Mouse (Mus musculus) midbrain, embryonic 12.5 days (tissue): Measurements from ENCODE around the gene 0610010K14Rik. TPM values are rescaled to one million over a fixed set of nuclear protein-coding genes. Genes with fewer than 3 reads are reported as not detected.

Experiments used
- ATAC-seq: fragments of 200-750 bp; cut with Nextera tagmentation; 2 replicates; pipeline ENCODE4 v1.8.0; 2017; ENCODE audit warnings: low read depth, moderate TSS enrichment, moderate library complexity; ENCODE audit not compliant: low FRiP score
- H3K27ac ChIP-seq: fragments of 300-500 bp; sonication (generic); replicated peaks from 2 replicates; pipeline ENCODE4 v1.5.1; 2016; ENCODE audit warnings: mild to moderate bottlenecking
- H3K27me3 ChIP-seq: fragments of 300-500 bp; sonication (generic); 2 replicates; pipeline ENCODE4 v1.6.1; 2016; ENCODE audit warnings: mild to moderate bottlenecking
- H3K36me3 ChIP-seq: fragments of 300-500 bp; sonication (generic); 2 replicates; pipeline ENCODE4 v1.6.1; 2016
- H3K4me1 ChIP-seq: fragments of 300-500 bp; sonication (generic); 2 replicates; pipeline ENCODE4 v1.6.1; 2016
- H3K4me2 ChIP-seq: fragments of 300-500 bp; sonication (generic); replicated peaks from 2 replicates; pipeline ENCODE4 v1.6.1; 2016; ENCODE audit warnings: mild to moderate bottlenecking, moderate library complexity
- H3K4me3 ChIP-seq: fragments of 300-500 bp; sonication (generic); 2 replicates; pipeline ENCODE4 v1.5.1; 2016; ENCODE audit warnings: mild to moderate bottlenecking
- H3K9ac ChIP-seq: fragments of 300-500 bp; sonication (generic); replicated peaks from 2 replicates; pipeline ENCODE4 v1.6.1; 2016; ENCODE audit warnings: mild to moderate bottlenecking, moderate library complexity
- H3K9me3 ChIP-seq: fragments of 300-500 bp; sonication (generic); 2 replicates; pipeline ENCODE4 v1.6.1; 2016; ENCODE audit warnings: mild to moderate bottlenecking
- WGBS: fragments of 180-500 bp; shearing (Covaris S2); methylation state at CpG from one replicate; pipeline ENCODE4 v1.1.7; 2016; 5-methylcytosine and 5-hydroxymethylcytosine counted together
- microRNA counts: library from miRNA; unstranded; fragments of <30 nt; microRNA quantifications from one replicate; lab custom pipeline; 2017
- microRNA-seq: library from miRNA; unstranded; fragments of <30 nt; microRNA quantifications from one replicate; pipeline ENCODE4, GENCODE M21; 2017
- polyA plus RNA-seq: library from polyadenylated mRNA; unstranded; fragments of >200 nt; fragmentation: Nextera tagmentation; extraction: Ambion mirVana; gene quantifications from 2 replicates; pipeline ENCODE4 v1.2.1, GENCODE M21; 2016

The 0610010K14Rik gene
- polyA plus RNA-seq, 1 experiment from 2014 or later: 210 TPM

GRCm38 (mm10) chr11:70192157-70192556 is 45.6 kb downstream of the 0610010K14Rik start:
- Histone ChIP-seq H3K9ac (no peak overlapping the region), H3K27me3 (no peaks in the 10 kb centered on the region), H3K4me2 (no peak overlapping the region), H3K9me3 (no peaks in the 10 kb centered on the region), H3K27ac (no peak overlapping the region), H3K4me3 (no peak overlapping the region), H3K36me3 (no peaks in the 10 kb centered on the region), H3K4me1 (no peaks in the 10 kb centered on the region)
- WGBS: 78% methylated on average over 4 of the region's 4 CpGs
- ATAC-seq: no peak

- H3K9me3 ChIP-seq: no peaks in the 10 kb centered on the region
- no peak for ATAC-seq
- 83% methylated on average over 6 of the region's 6 CpGs for WGBS
These were observed 46.5 kb downstream of the 0610010K14Rik start for GRCm38 (mm10) chr11:70191188-70191587.

GRCm38 (mm10) chr11:70189319-70190134 is 48.2 kb downstream of the 0610010K14Rik start:
- Histone ChIP-seq H3K4me1 (no peaks in the 10 kb centered on the region), H3K9me3 (no peaks in the 10 kb centered on the region), H3K4me3 (no peak overlapping the region), H3K4me2 (no peak overlapping the region), H3K36me3 (no peaks in the 10 kb centered on the region), H3K9ac (no peak overlapping the region), H3K27me3 (no peaks in the 10 kb centered on the region), H3K27ac (no peak overlapping the region)
- 91% methylated on average over 28 of the region's 28 CpGs for WGBS
- no peak for ATAC-seq

More at GRCm38 (mm10) chr11:70191188-70191587, 46.5 kb downstream of the 0610010K14Rik start:
- Histone ChIP-seq H3K4me2 (no peak overlapping the region), H3K27ac (no peak overlapping the region), H3K4me1 (no peaks in the 10 kb centered on the region), H3K4me3 (no peak overlapping the region), H3K27me3 (no peaks in the 10 kb centered on the region), H3K36me3 (no peaks in the 10 kb centered on the region), H3K9ac (no peak overlapping the region)

MicroRNAs within 50 kb of the gene (microRNA counts, 519-probe panel; counts per million panel counts)
- not detected for microRNA mmu-miR-195 (lab: Ali Mortazavi, UCI)
- microRNA mmu-miR-497 (lab: Ali Mortazavi, UCI): not detected

Small RNA genes within 50 kb of the gene (microRNA-seq; reads per million reads assigned to microRNA genes)
- gene Mir195a: 509 reads per million, percentile 71 among the genes with 10 or more reads in this experiment
- gene Mir497: not detected
- not detected for gene Mir497b

Other genes with a start within 250 kb of the 0610010K14Rik start
- gene Gabarap, start 246.8 kb downstream of the 0610010K14Rik start, polyA plus RNA-seq: 552 and 567 TPM in 2 replicates
- gene Phf23, start 242.1 kb downstream of the 0610010K14Rik start, polyA plus RNA-seq: 89.4 and 96.5 TPM in 2 replicates
- gene Dvl2, start 237.3 kb downstream of the 0610010K14Rik start, polyA plus RNA-seq: 45.3 and 49.2 TPM in 2 replicates
- gene Acadvl, start 222.5 kb downstream of the 0610010K14Rik start, polyA plus RNA-seq: 50.7 and 57.9 TPM in 2 replicates
- 23.9 and 30.2 TPM in 2 replicates for gene Dlg4, start 221.0 kb downstream of the 0610010K14Rik start, polyA plus RNA-seq
- gene Asgr1, start 183.8 kb downstream of the 0610010K14Rik start, polyA plus RNA-seq: 0.33 and 0.89 TPM in 2 replicates
- not detected in 2 replicates for gene Asgr2, start 145.3 kb downstream of the 0610010K14Rik start, polyA plus RNA-seq
- gene Mgl2, start 107.6 kb downstream of the 0610010K14Rik start, polyA plus RNA-seq: 0.47 and 1.0 TPM in 2 replicates
- 0.58 and 1.3 TPM in 2 replicates for gene Clec10a, start 81.7 kb downstream of the 0610010K14Rik start, polyA plus RNA-seq
- 1.9 and 2.8 TPM in 2 replicates for gene Slc16a11, start 25.2 kb downstream of the 0610010K14Rik start, polyA plus RNA-seq
- 19.0 and 19.5 TPM in 2 replicates for gene Slc16a13, start 16.9 kb downstream of the 0610010K14Rik start, polyA plus RNA-seq
- 5.2 and 5.4 TPM in 2 replicates for gene Bcl6b, start 8.1 kb downstream of the 0610010K14Rik start, polyA plus RNA-seq
- 10.5 and 12.4 TPM in 2 replicates for gene Gm21988, start 1.9 kb upstream of the 0610010K14Rik start, polyA plus RNA-seq
- 172 and 188 TPM in 2 replicates for gene Rnasek, start 1.9 kb upstream of the 0610010K14Rik start, polyA plus RNA-seq
- gene Alox12, start 17.4 kb upstream of the 0610010K14Rik start, polyA plus RNA-seq: 1.7 and 1.8 TPM in 2 replicates
- gene Alox12e, start 84.7 kb upstream of the 0610010K14Rik start, polyA plus RNA-seq: not detected in 2 replicates
- 0.14 and 0.21 TPM in 2 replicates for gene Alox15, start 114.1 kb upstream of the 0610010K14Rik start, polyA plus RNA-seq
- 40.0 and 40.3 TPM in 2 replicates for gene Pelp1, start 172.1 kb upstream of the 0610010K14Rik start, polyA plus RNA-seq
- 37.0 and 41.1 TPM in 2 replicates for gene Arrb2, start 194.7 kb upstream of the 0610010K14Rik start, polyA plus RNA-seq
- gene Med11, start 214.0 kb upstream of the 0610010K14Rik start, polyA plus RNA-seq: 37.6 and 39.2 TPM in 2 replicates
- gene Zmynd15, start 221.5 kb upstream of the 0610010K14Rik start, polyA plus RNA-seq: 0.21 and 0.33 TPM in 2 replicates
- 1.6 and 1.7 TPM in 2 replicates for gene Cxcl16, start 222.1 kb upstream of the 0610010K14Rik start, polyA plus RNA-seq